Mouse (Mus musculus) monocyte, adult 2 months (primary cell): ENCODE results near the gene 4933428G20Rik.

ENCODE experiments used
- DNase-seq, 2 experiments: peaks; one replicate each; pipeline ENCODE4 v3.0.0; 2022; ENCODE audit warnings: low spot score in 2 of 2, low read depth in 1 of 2

4933428G20Rik gene

DNA sequence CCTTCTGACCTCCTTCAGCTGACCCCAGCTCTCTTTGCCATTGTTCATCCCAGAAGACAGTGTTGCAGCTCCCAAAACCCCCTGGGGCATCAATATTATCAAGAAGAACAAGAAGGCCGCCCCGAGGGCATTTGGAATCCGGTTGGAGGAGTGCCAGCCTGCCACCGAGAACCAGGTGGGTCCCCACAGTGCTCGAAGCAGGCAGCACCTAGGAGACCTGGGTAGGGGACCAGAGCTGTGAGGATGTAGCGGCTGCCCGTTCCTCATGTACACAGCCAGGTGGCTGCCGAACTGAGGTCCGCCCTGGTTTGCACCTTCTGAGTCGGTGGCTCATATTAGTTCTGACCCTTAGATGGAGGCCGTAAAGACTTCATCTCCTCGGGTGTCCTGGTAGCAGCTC is 34.2 kb downstream of the 4933428G20Rik start:
- DNase-seq = no peak

DNA sequence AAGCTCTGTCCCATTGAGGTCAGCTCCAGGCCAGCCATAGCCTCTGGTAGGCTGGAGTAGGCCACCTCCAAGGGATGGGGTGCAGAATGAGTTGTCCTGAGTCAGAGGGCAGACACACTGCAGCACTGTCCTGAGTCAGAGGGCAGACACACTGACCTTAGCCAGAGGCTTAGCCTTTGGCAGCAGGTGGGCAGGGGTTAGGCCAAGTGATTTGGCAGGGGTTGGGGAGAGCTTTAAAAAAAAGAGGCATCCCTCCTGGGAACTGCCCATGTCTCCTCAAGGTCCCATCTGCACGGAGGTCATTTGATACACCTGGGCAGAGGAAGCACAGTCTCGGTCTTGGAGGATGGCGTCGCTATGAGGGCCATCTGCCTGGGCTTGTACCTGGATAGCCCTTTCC is 36.1 kb downstream of the 4933428G20Rik start:
- no peak for DNase-seq

DNA sequence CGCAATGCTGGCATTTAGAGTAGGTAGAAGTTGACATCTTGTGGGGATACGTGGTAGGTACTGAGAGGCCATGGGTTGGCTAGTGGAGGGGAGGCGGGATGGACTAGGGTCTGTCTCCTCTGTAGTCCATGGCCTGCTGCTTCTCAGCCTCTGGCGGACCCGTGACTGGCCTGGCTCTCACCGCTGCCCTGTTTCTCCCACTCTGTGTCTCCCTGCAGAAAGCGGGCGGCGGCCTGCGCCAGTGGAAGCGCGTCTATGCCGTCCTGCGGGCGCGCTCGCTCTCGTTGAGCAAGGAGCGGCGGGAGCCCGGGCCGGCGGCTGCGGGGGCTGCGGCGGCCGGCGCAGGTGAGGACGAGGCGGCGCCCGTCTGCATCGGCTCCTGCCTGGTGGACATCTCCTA is 37.0 kb downstream of the 4933428G20Rik start:
- DNase-seq = no peak

- DNase-seq = no peak
Observed at GRCm38 (mm10) chr11:97462538-97462937, 37.6 kb downstream of the 4933428G20Rik start.

GRCm38 (mm10) chr11:97461307-97461820 is 38.8 kb downstream of the 4933428G20Rik start:
- no peak for DNase-seq

- DNase-seq = no peak
Observed at GRCm38 (mm10) chr11:97457120-97457519, 43.0 kb downstream of the 4933428G20Rik start.

DNA sequence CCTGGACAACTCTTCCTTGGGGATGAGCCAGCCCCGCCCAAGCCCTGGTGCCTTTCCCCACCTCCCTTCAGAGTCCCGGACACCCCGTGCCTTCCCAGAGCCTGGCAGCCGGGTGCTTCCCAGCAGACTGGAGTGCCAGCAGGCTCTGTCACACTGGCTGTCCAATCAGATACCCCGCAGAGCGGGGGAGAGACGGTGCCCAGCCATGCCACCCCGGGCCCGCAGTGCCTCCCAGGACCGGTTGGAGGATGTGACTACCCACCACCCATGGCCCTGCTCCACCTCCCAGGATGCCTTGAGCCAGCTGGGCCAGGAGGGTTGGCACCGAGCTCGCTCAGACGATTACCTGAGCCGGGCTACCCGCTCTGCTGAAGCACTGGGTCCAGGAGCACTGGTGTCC is 48.5 kb downstream of the 4933428G20Rik start:
- DNase-seq = no peak

DNA sequence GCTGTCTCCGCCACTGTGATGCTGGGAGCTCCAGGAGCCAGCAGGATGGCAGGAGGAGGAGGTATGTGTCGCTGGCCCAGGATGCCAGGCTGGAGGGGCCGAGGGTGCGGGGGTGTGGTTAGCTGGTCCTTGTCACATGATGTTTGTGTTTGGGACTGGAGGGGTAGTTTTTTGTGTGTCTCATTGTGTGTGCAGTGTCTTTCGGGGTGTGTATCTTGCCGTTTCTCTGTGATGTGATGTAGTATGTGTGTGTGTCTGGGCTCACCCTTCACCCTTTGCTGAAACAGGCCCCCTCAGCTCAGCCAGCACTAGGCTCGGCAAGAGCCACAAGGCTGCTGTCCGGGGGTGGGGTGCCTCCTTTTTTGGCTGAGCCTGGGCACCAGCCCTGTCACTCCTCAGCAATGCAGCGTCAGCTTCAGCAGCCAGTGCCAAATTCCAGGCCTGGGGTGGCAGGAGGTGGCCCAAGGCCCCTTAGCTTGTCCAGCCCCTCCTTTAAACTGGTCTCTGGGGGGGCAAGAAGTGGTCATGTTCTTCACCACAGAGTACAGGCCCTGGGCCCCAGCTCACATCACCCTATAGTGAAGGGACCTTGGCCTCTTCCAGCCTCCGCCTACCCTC is 49.7 kb downstream of the 4933428G20Rik start:
- no peak for DNase-seq

DNA sequence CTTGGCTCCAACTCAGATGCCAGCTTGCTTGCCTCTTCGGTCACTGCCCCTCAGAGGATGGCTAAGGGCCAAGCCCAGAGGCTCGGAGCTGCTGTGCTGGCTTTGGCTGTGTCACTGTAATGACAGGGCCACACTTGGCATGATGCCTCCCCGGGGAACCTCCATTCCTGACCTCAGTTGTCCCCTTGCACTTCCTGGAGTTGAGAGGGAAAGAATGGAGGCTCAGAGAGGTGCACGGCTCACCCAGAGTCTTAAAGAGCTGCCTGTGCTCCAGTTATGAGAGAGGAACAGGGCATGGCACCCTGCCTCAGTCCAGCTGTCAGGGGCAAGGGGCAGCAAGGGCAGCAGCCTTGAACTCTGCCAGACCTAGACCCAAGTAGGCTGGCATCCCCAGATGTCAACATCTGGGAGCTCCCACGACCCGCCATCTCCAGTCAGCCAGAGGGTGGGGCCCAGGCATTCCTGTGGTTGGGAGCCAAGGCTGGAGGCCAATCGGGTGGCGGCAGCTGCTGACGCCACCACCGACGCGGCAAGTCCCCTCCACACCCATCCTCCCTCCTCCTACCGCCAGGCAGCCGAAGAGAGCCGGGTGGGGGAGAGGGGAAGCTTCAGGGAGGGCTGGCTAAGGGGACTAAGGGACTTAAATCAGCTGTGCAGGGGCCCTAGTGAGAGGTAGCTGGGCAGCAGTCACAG is 50.4 kb downstream of the 4933428G20Rik start:
- DNase-seq = peak in 1 of 2 experiments; percentile 27

GRCm38 (mm10) chr11:97448611-97449394 is 51.3 kb downstream of the 4933428G20Rik start:
- DNase-seq = peak; percentile 55 to 56

DNA sequence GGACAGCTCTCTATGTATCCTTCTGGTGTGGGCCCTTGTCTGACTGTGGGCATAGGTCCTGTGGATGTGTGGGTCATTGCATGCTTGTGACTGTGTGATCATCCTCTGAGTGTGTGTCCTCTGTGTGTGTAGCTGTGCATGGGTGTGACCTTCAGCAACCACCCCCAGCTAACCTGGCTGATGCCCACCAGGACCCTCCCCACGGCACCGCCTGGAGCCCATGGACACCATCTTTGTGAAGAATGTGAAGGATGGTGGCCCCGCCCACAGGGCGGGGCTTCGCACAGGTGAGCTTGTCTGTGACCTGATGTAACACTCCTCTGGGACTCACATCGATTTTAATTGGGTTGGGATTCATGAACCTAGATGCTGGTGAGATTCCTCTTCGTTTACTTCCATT is 52.2 kb downstream of the 4933428G20Rik start:
- DNase-seq = no peak

DNA sequence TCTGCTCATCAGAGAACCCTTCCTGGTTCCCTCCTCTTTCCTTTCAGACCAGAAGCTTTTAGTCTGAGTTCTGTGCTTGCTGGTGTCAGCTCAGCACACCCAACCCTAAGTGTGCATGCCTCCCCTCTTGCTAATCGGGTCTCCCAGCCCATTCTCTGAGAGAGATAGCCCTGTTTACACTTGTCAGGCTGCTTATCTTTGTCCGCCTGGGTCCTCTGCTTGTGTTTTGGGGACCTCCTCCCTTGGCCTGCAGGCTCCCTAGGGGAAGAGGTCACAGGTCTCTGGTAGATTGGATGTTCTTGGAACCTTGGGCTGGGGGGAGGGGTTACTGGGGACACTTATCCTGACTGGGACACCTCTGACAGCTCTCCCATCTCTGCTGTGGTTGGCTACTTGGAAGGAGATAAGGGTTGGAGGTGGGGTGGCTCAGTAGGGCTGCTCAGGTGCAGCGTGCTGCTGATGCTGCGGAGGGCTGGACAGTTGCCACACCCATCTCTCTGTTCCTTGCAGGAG is 54.1 kb downstream of the 4933428G20Rik start:
- DNase-seq = no peak

GRCm38 (mm10) chr11:97445596-97445995 is 54.5 kb downstream of the 4933428G20Rik start:
- DNase-seq = no peak

DNA sequence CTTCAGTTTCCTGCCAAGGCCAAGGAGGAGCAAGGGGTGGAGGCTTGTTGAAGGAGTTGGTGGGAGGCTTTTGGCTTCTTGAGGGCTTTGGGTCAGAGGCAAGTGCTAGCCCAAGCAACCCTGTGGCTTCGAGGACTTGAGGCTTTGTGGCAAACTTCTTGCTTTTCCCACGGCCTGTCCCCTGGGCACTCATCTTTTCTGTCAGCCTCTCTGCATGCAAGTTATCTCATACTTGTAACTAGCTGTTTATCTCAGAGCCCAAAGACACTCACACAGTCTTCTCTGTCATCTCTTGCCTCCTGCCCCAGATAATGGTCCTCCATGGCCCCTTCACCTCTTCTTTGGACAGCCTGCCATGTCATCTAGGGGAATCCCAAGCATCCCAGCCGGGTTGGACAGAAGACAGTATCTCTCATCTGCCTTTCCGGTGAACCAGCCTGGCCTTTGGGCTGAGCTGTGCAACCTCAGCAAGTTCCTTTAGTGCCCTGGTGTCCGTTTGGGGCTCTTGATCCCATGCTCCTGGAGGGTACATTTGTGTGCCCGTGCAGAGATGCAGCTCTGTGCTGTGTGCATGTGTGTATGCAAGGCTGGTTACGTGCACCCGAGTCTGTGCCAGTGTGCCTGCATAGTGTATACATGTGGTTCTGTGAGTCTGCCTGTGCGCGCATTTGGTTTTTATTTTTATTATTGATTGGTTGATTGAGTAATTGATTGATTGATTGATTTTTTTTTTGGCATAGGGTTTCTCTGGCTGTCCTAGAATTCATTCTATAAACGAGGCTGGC is 57.1 kb downstream of the 4933428G20Rik start:
- no peak for DNase-seq

DNA sequence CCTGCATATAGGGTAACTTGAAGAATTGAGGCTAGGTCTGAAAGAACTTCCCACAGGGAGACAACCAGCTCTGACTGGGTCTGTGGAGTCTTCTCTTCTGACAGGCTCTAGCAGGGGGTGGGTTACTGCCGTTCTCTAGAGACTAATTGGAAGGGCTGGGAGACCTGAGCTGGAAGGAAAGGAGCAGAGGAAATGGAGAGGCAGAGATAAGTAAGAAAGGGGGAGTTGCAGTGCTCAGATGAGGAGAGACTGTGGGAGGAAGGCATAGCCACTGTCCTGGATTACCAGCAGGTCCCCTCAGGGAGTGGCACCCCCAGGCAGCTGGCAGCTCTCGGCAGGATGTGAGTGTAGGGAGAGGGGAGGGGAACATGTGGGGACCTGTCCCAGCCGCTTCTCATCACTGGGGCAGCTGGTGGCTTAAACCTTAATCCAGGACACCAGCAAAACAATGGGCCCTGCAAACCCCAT is 58.4 kb downstream of the 4933428G20Rik start:
- no peak for DNase-seq

GRCm38 (mm10) chr11:97441036-97441657 is 59.0 kb downstream of the 4933428G20Rik start:
- no peak for DNase-seq
